Mouse (Mus musculus) embryonic fibroblast, embryonic 13.5 days (primary cell): ENCODE measurements around the gene 4930435E12Rik.

Source experiments
- CTCF ChIP-seq: IDR thresholded peaks from 2 replicates; pipeline ENCODE4 v1.5.1; 2011; ENCODE audit warnings: mild to moderate bottlenecking, control low read depth, low read length, moderate library complexity, borderline replicate concordance; ENCODE audit not compliant: insufficient read depth
- POLR2A ChIP-seq: IDR thresholded peaks from 2 replicates; pipeline ENCODE4 v1.6.1; 2011; ENCODE audit warnings: low read depth, mild to moderate bottlenecking, control low read depth, low read length, moderate library complexity

DNA sequence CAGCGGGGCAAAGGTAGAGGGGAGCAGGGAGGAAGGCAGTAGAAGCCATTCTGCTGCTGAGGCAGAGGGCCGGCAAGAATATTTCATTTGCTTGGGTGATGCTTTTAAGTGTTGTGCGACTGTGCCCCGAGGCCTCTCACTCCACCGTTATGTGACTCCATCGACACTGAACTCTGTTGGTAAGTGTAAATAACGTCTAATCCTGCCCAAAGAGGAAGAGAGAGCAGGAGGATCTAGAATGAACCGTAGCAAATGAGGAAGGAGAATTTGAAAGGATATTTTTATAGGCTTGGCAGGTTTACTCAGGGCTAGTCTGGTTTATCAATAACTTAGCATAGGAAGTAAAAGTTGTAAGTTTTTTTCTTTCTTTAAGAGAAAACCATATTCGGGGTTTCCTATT is 59.0 kb downstream of the 4930435E12Rik start:
- TF ChIP-seq POLR2A (no peak), CTCF (no peak)
